Mouse (Mus musculus): Measurements from ENCODE around the gene Dop1a. TPM values are rescaled to one million over a fixed set of nuclear protein-coding genes. Genes with fewer than 3 reads are reported as not detected.

The Dop1a gene
- polyA plus RNA-seq (2015; fragmentation: Nextera tagmentation; extraction: Ambion mirVana): 14.0 and 16.9 TPM in 2 replicates

GRCm38 (mm10) chr9:86466990-86467870 is at the start of gene Dop1a:
TSS of gene Dop1a (plus strand) at chr9:86467154.
- peak; percentile 94 for DNase-seq (ENCODE audit: low spot score)

GRCm38 (mm10) chr9:86417971-86418370 is 49.0 kb upstream of the Dop1a start:
- DNase-seq (ENCODE audit: low spot score): no peak

- no peak for DNase-seq (ENCODE audit: low spot score)
These were observed 47.6 kb upstream of the Dop1a start for GRCm38 (mm10) chr9:86419366-86419765.

- no peak for DNase-seq (ENCODE audit: low spot score)
These were observed 43.6 kb upstream of the Dop1a start for GRCm38 (mm10) chr9:86423331-86423730.

- DNase-seq (ENCODE audit: low spot score): no peak
These were observed 31.4 kb upstream of the Dop1a start for GRCm38 (mm10) chr9:86435510-86435909.

- no peak for DNase-seq (ENCODE audit: low spot score)
These were observed 30.3 kb upstream of the Dop1a start for GRCm38 (mm10) chr9:86436608-86437007.

- no peak for DNase-seq (ENCODE audit: low spot score)
These were observed 28.5 kb upstream of the Dop1a start for GRCm38 (mm10) chr9:86438337-86439009.

GRCm38 (mm10) chr9:86442248-86442647 is 24.7 kb upstream of the Dop1a start:
- DNase-seq (ENCODE audit: low spot score): no peak

GRCm38 (mm10) chr9:86446847-86447246 is 20.1 kb upstream of the Dop1a start:
- no peak for DNase-seq (ENCODE audit: low spot score)

GRCm38 (mm10) chr9:86447431-86447830 is 19.5 kb upstream of the Dop1a start:
- DNase-seq (ENCODE audit: low spot score): no peak

GRCm38 (mm10) chr9:86449581-86449980 is 17.4 kb upstream of the Dop1a start:
- peak; percentile 65 for DNase-seq (ENCODE audit: low spot score)

GRCm38 (mm10) chr9:86451094-86451493 is 15.9 kb upstream of the Dop1a start:
- DNase-seq (ENCODE audit: low spot score): no peak

GRCm38 (mm10) chr9:86451617-86452016 is 15.3 kb upstream of the Dop1a start:
- DNase-seq (ENCODE audit: low spot score): peak; percentile 70

GRCm38 (mm10) chr9:86453626-86454025 is 13.3 kb upstream of the Dop1a start:
- DNase-seq (ENCODE audit: low spot score): no peak

GRCm38 (mm10) chr9:86464151-86465105 is 2.5 kb upstream of the Dop1a start, which contains the start of gene Ube2cbp:
TSS of gene Ube2cbp (minus strand) at chr9:86464950.
- DNase-seq (ENCODE audit: low spot score): peak; percentile 88

GRCm38 (mm10) chr9:86475956-86476355 is 9.0 kb downstream of the Dop1a start:
- no peak for DNase-seq (ENCODE audit: low spot score)

GRCm38 (mm10) chr9:86476763-86477162 is 9.8 kb downstream of the Dop1a start:
- no peak for DNase-seq (ENCODE audit: low spot score)

GRCm38 (mm10) chr9:86478414-86479093 is 11.6 kb downstream of the Dop1a start:
- no peak for DNase-seq (ENCODE audit: low spot score)

GRCm38 (mm10) chr9:86482236-86482635 is 15.3 kb downstream of the Dop1a start:
- DNase-seq (ENCODE audit: low spot score): no peak

GRCm38 (mm10) chr9:86491740-86492139 is 24.8 kb downstream of the Dop1a start:
- DNase-seq (ENCODE audit: low spot score): no peak

- DNase-seq (ENCODE audit: low spot score): no peak
These were observed 29.3 kb downstream of the Dop1a start for GRCm38 (mm10) chr9:86496261-86496660.
